Mouse (Mus musculus): ENCODE results near the gene Grin2d. TPM values are rescaled to one million over a fixed set of nuclear protein-coding genes. Genes with fewer than 3 reads are reported as not detected.
A peak's percentile ranks its signal among the peaks of the same experiment; 100 is the strongest.

Grin2d gene
- polyA plus RNA-seq, 1 experiment from 2014 or later, result 4.3 TPM

DNA sequence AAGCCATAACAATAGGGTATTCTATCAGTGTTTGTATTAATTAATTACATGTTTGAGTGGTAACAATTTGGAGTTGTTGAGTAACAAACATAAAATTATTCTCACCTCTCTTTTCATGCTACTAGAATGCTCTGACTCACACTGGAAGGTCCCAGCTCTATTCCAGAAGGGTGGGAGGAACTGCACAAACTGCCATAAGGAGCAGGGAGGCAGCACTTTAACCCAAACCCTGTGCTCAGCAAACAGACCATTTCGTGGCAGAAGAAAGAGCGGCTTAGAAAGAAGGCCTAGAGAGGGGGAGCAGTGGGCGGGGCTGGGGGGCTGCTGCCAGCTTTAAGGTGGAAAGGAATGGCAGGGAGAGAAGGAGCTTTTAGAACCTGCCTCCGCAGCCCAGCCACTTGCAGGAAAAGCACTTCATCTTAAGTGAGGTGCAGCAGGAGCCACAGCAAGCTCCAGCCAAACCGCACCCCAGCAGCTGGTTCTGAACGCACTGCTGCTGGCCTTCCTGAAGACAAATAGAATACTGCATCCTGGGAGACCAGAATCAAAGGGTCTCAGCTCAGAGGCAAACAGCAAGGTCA is 29.6 kb downstream of the Grin2d start:
- Histone ChIP-seq H3K4me3 (ENCODE audit: low read depth, low read length) (no peak overlapping the region), H3K27me3 (ENCODE audit: control insufficient read depth, insufficient read depth, low read length) (no peaks in the 10 kb centered on the region), H3K9ac (replicated peaks; ENCODE audit: low read depth, low read length) (no peak overlapping the region), H3K4me1 (ENCODE audit: control insufficient read depth, insufficient read depth, low read length) (no peaks in the 10 kb centered on the region), H3K4me2 (ENCODE audit: low read depth, low read length) (no peak overlapping the region), H3K9me3 (ENCODE audit: control insufficient read depth, low read length) (no peaks in the 10 kb centered on the region), H3K36me3 (ENCODE audit: control insufficient read depth, insufficient read depth, low read length) (no peaks in the 10 kb centered on the region; the same call in 1 of the 2 replicates), H3K27ac (ENCODE audit: low read depth, low read length) (no peak overlapping the region)
- WGBS, result 13% methylated on average over 6 of the region's 6 CpGs
- ATAC-seq (ENCODE audit: low read depth), result no peak

DNA sequence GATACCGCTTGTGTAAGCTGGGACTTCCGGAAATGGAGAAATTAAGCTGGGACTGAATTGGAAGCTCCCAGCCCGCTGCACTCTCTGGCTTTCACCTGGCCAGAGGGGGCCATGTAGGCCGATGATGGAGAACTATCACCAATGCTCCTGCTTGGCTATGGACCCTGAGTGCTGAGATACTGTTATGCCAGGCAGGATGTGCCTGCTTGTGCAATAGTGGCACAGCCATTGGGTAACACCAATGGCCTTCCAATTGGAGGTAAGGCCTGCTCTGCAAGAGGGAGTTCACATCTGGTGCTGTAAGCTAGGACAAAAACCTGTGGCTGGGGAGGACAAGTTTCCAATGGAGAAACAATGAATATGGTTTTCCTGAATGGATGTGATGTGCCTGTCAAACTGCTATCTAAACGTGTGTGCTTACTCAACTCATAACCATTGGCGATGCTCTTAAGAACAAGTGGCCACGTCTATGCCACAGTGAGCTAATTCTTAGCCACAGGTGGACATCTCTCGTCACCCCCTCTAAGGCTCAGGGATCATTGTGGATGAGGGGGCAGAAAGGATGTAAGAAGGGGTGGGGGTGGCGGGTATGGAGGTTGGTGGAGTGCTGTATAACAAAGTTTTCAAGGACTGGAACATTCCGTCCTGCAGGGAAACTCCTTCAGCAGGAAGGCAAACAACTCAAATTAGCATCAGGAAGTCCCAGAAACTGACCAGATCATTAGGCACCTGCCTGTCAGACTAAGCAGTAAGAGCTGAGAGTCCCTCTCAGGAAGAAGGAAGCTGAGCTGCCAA is 35.0 kb downstream of the Grin2d start:
- ATAC-seq (ENCODE audit: low read depth), result no peak
- 90% methylated on average over 10 of the region's 10 CpGs for WGBS

DNA sequence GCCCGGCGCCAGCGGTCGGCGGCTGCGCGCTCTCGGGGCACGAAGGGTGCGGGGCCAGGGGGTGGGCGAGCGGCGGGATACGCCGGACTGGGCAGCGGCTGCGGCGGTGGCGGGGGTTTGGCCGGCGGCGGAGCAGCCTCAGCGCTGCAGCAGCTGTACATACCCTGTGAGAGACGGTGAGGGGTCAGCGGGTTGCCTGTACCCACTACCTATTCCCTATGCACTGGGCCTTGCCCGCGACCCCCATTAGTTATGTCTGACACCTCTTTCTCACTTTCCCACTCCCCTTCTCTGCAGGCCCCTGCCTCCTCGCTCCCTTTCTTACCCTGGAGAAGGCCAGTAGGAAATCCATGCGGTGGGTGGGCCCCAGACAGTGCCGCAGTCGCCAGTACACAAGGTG is 44.3 kb downstream of the Grin2d start:
- H3K4me1 ChIP-seq (ENCODE audit: control insufficient read depth, insufficient read depth, low read length), result peaks cover 21% of the 10 kb centered on the region
- WGBS, result 4% methylated on average over 20 of the region's 31 CpGs
- H3K4me3 ChIP-seq (ENCODE audit: low read depth, low read length), result peak overlapping the region; percentile 28
- peaks cover 36% of the 10 kb centered on the region for H3K27me3 ChIP-seq (ENCODE audit: control insufficient read depth, insufficient read depth, low read length)
- no peak for ATAC-seq (ENCODE audit: low read depth)
- no peaks in the 10 kb centered on the region for H3K36me3 ChIP-seq (ENCODE audit: control insufficient read depth, insufficient read depth, low read length)
- H3K9ac ChIP-seq (replicated peaks; ENCODE audit: low read depth, low read length), result peak overlapping the region; percentile 25; the same call in 1 of the 2 replicates
- H3K27ac ChIP-seq (ENCODE audit: low read depth, low read length), result no peak overlapping the region
- peak overlapping the region; percentile 37 for H3K4me2 ChIP-seq (ENCODE audit: low read depth, low read length)
- H3K9me3 ChIP-seq (ENCODE audit: control insufficient read depth, low read length), result no peaks in the 10 kb centered on the region

More for the DNA sequence above, 35.0 kb downstream of the Grin2d start:
- Histone ChIP-seq H3K4me3 (ENCODE audit: low read depth, low read length) (no peak overlapping the region), H3K9me3 (ENCODE audit: control insufficient read depth, low read length) (no peaks in the 10 kb centered on the region), H3K4me2 (ENCODE audit: low read depth, low read length) (no peak overlapping the region), H3K4me1 (ENCODE audit: control insufficient read depth, insufficient read depth, low read length) (no peaks in the 10 kb centered on the region), H3K36me3 (ENCODE audit: control insufficient read depth, insufficient read depth, low read length) (no peaks in the 10 kb centered on the region), H3K9ac (replicated peaks; ENCODE audit: low read depth, low read length) (no peak overlapping the region), H3K27me3 (ENCODE audit: control insufficient read depth, insufficient read depth, low read length) (peaks cover 8% of the 10 kb centered on the region; the same call in 1 of the 2 replicates), H3K27ac (ENCODE audit: low read depth, low read length) (no peak overlapping the region)

DNA sequence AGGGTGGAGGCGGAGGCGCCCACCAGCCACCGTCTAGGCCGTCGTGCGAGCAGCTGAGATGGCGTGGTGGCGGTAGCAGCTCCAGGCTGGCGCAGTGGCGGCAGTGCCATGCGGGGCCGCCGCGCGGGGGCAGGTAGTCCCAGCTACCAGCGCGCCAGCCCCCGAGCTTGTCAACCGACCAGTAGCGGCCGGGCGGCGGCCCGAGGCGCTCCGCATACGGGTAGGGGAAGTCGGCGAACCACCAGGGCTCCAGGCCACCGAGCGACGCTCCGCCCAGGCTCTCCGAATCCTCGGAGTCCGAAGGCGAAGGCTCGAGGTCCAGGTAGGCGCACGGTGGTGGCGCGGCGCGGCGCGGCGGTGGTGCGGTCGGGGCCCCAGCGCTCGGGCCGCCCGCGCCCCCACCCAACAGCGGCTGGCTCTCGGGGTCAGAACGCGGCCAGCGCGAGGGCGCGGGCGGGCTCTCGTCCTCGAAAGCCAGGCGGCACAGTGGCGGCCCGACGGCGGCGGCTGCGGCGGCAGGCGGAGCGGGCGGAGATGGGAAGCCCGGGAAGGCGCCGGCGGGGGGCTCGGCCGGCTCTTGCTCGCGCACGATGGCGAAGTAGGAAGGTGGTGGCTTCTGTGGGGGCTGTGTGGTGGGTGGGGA is 44.9 kb downstream of the Grin2d start:
- peak overlapping the region; percentile 25; the same call in 1 of the 2 replicates for H3K9ac ChIP-seq (replicated peaks; ENCODE audit: low read depth, low read length)
- WGBS, result under 1% methylated on average over 73 of the region's 86 CpGs
- H3K36me3 ChIP-seq (ENCODE audit: control insufficient read depth, insufficient read depth, low read length), result no peaks in the 10 kb centered on the region
- no peak for ATAC-seq (ENCODE audit: low read depth)
- peak overlapping the region; percentile 37 for H3K4me2 ChIP-seq (ENCODE audit: low read depth, low read length)
- peaks cover 36% of the 10 kb centered on the region for H3K27me3 ChIP-seq (ENCODE audit: control insufficient read depth, insufficient read depth, low read length)
- peaks cover 21% of the 10 kb centered on the region for H3K4me1 ChIP-seq (ENCODE audit: control insufficient read depth, insufficient read depth, low read length)
- no peaks in the 10 kb centered on the region for H3K9me3 ChIP-seq (ENCODE audit: control insufficient read depth, low read length)
- no peak overlapping the region for H3K27ac ChIP-seq (ENCODE audit: low read depth, low read length)
- peak overlapping the region; percentile 28 for H3K4me3 ChIP-seq (ENCODE audit: low read depth, low read length)

DNA sequence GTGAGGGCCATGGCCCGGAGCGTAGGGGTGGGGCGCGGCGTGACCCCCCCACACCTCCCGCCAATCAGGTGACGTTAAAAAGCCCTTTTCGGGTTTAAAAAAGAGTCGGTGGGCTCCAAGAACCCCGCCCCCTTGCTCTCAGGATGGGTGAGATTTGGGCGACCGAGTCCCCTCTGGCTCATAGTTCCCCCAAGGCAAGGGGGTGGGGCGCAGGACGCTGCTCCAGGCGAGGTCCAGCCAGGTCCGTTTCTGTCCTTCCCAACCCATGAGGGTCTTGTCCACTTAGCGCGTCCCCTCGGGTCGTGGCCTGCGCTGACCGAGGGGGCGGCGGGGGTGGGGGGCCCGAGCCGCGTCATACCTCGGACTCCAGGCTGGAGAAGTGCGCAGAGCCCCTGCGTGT is 45.8 kb downstream of the Grin2d start:
- Histone ChIP-seq H3K9me3 (ENCODE audit: control insufficient read depth, low read length) (no peaks in the 10 kb centered on the region), H3K27me3 (ENCODE audit: control insufficient read depth, insufficient read depth, low read length) (peaks cover 36% of the 10 kb centered on the region), H3K4me2 (ENCODE audit: low read depth, low read length) (peak overlapping the region; percentile 37; the same call in 1 of the 2 replicates), H3K4me3 (ENCODE audit: low read depth, low read length) (peak overlapping the region; percentile 28; the same call in 1 of the 2 replicates), H3K27ac (ENCODE audit: low read depth, low read length) (no peak overlapping the region), H3K9ac (replicated peaks; ENCODE audit: low read depth, low read length) (no peak overlapping the region), H3K4me1 (ENCODE audit: control insufficient read depth, insufficient read depth, low read length) (peaks cover 21% of the 10 kb centered on the region), H3K36me3 (ENCODE audit: control insufficient read depth, insufficient read depth, low read length) (peaks cover 5% of the 10 kb centered on the region)
- no peak for ATAC-seq (ENCODE audit: low read depth)
- 11% methylated on average over 30 of the region's 30 CpGs for WGBS

DNA sequence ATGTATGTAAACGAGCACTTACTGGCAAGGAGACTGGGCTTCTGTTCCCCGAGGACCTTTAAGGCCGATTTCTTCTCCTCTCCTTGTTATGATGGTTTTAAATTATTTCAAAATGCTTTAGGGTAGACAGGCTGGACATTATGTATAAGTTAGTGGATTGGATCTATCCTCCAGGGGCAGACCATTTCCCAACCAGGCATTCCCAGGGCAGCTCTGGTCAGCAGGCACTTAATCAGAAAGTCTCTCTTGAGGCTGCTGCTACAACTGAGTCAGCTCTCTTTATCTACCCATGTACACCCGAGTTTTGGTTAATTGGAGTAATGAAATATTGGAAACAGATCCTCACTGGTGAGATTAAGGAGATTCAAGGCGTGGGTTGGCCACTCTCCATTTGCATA is 47.1 kb downstream of the Grin2d start:
- H3K9me3 ChIP-seq (ENCODE audit: control insufficient read depth, low read length), result no peaks in the 10 kb centered on the region
- no peak; the same call in 1 of the 2 replicates for ATAC-seq (ENCODE audit: low read depth)
- peak overlapping the region; percentile 83 for H3K4me2 ChIP-seq (ENCODE audit: low read depth, low read length)
- H3K4me1 ChIP-seq (ENCODE audit: control insufficient read depth, insufficient read depth, low read length), result peaks cover 21% of the 10 kb centered on the region
- peaks cover 36% of the 10 kb centered on the region for H3K27me3 ChIP-seq (ENCODE audit: control insufficient read depth, insufficient read depth, low read length)
- H3K27ac ChIP-seq (ENCODE audit: low read depth, low read length), result peak overlapping the region; percentile 74
- H3K9ac ChIP-seq (replicated peaks; ENCODE audit: low read depth, low read length), result peak overlapping the region; percentile 51; the same call in 1 of the 2 replicates
- 9% methylated on average over 5 of the region's 5 CpGs for WGBS
- H3K4me3 ChIP-seq (ENCODE audit: low read depth, low read length), result peak overlapping the region; percentile 79
- H3K36me3 ChIP-seq (ENCODE audit: control insufficient read depth, insufficient read depth, low read length), result peaks cover 11% of the 10 kb centered on the region

DNA sequence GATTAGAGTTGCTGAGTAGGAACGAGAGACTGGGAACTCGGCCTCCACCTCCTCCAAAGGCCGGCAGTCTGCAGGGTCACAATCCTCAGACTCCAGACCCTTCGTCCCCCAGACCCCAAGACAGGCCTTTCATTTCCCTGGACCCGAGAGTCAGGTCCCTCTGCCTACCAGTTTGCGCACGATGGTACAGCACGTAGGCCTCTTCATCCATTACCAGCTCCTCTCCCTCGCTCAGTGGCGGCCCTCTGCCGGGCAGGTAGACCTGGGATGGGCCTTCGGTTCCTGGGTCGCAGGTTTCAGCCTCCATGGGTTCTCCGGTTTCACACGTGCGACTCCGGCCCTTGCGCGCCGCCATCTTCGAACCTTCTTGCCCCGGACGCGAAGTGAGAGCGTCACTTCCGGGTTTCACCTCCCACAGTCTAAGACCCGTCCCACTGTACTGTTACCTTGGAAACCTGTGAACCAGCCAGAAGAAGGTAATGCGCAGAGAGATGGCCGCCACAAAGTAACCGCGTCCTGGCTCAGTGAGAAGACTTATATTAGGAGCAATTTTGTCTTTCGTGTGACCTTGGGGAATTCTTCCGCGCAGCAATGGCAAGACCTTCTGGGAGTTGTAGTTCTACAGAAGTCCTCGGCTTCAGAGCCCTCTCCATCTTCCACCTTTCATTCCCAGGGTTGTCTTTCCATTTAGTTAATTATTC is 47.6 kb downstream of the Grin2d start, which contains the start of gene Grwd1:
Grwd1 (minus strand) TSS at position 518 of the 701 bp plus-strand sequence.
- H3K27ac ChIP-seq (ENCODE audit: low read depth, low read length), result peak within 1 kb of the TSS; percentile 74
- peaks cover 21% of the 10 kb centered on the region for H3K4me1 ChIP-seq (ENCODE audit: control insufficient read depth, insufficient read depth, low read length)
- H3K36me3 ChIP-seq (ENCODE audit: control insufficient read depth, insufficient read depth, low read length), result peaks cover 11% of the 10 kb centered on the region
- peak; percentile 91 for ATAC-seq (ENCODE audit: low read depth)
- H3K9ac ChIP-seq (replicated peaks; ENCODE audit: low read depth, low read length), result peak within 1 kb of the TSS; percentile 51
- peaks cover 33% of the 10 kb centered on the region for H3K27me3 ChIP-seq (ENCODE audit: control insufficient read depth, insufficient read depth, low read length)
- H3K9me3 ChIP-seq (ENCODE audit: control insufficient read depth, low read length), result no peaks in the 10 kb centered on the region
- under 1% methylated on average over 35 of the region's 35 CpGs for WGBS
- peak within 1 kb of the TSS; percentile 79 for H3K4me3 ChIP-seq (ENCODE audit: low read depth, low read length)
- peak within 1 kb of the TSS; percentile 83 for H3K4me2 ChIP-seq (ENCODE audit: low read depth, low read length)

DNA sequence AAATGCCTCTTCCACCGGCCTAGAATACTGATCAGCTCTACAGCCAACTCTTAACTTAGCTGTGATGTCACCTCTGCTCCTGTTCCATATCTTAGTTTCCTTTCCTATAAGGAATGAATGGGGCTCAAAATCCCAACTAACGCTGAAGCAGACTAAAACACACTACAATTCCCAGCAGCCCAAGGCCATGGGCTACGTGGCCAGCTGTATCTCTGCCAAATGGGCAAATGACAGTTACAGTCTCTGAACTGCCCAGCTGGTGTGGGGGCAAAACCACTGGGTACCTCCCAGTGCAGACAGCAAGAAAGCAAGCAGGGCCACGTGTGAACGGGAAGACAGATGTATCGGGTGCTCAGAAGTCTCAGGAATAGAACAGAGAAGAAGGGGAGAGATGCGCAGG is 51.5 kb downstream of the Grin2d start:
- Histone ChIP-seq H3K27ac (ENCODE audit: low read depth, low read length) (no peak overlapping the region), H3K4me3 (ENCODE audit: low read depth, low read length) (no peak overlapping the region), H3K9me3 (ENCODE audit: control insufficient read depth, low read length) (no peaks in the 10 kb centered on the region), H3K4me2 (ENCODE audit: low read depth, low read length) (no peak overlapping the region), H3K27me3 (ENCODE audit: control insufficient read depth, insufficient read depth, low read length) (0 out of 2 replicates have a peak, but pooled peaks cover under 1% of the 10 kb centered on the region), H3K4me1 (ENCODE audit: control insufficient read depth, insufficient read depth, low read length) (peaks cover 13% of the 10 kb centered on the region), H3K36me3 (ENCODE audit: control insufficient read depth, insufficient read depth, low read length) (peaks cover 17% of the 10 kb centered on the region), H3K9ac (replicated peaks; ENCODE audit: low read depth, low read length) (no peak overlapping the region)
- no peak for ATAC-seq (ENCODE audit: low read depth)
- WGBS, result 94% methylated on average over 7 of the region's 7 CpGs

All from neural tube, embryonic 14.5 days (tissue).